Mouse (Mus musculus) telencephalon, adult 2 months (tissue): Measurements from ENCODE around the gene Tlk2.
"Not testable (repeated sequence)": the region's sequence is repeated elsewhere in the genome, so short reads cannot be mapped to it uniquely, and the experiment has no call there.

ENCODE experiments used
- DNase-seq: peaks from one replicate; pipeline ENCODE4 v3.0.0-alpha.2; 2011; ENCODE audit warnings: low read depth, low spot score

The Tlk2 gene

GRCm38 (mm10) chr11:105178516-105178915 lies at the start of gene Tlk2:
Tlk2 (plus strand) TSS chr11:105178807.
- DNase-seq, result no peak

GRCm38 (mm10) chr11:105135692-105136091 lies 42.9 kb upstream of the Tlk2 start:
- no peak for DNase-seq

GRCm38 (mm10) chr11:105137255-105137654 lies 41.4 kb upstream of the Tlk2 start:
- DNase-seq, result not testable (repeated sequence)

GRCm38 (mm10) chr11:105140512-105140911 lies 38.1 kb upstream of the Tlk2 start:
- DNase-seq, result not testable (repeated sequence)

GRCm38 (mm10) chr11:105141115-105141514 lies 37.5 kb upstream of the Tlk2 start:
- DNase-seq, result no peak

GRCm38 (mm10) chr11:105143564-105143963 lies 35.0 kb upstream of the Tlk2 start:
- DNase-seq, result no peak

- DNase-seq, result no peak
Observed at GRCm38 (mm10) chr11:105144084-105144483, 34.5 kb upstream of the Tlk2 start.

- no peak for DNase-seq
Observed at GRCm38 (mm10) chr11:105144508-105145210, 33.9 kb upstream of the Tlk2 start.

GRCm38 (mm10) chr11:105145211-105145610 lies 33.4 kb upstream of the Tlk2 start:
- no peak for DNase-seq

GRCm38 (mm10) chr11:105146593-105146992 lies 32.0 kb upstream of the Tlk2 start, which contains the start of gene Gm10842:
Gm10842 (plus strand) TSS chr11:105146893.
- no peak for DNase-seq

GRCm38 (mm10) chr11:105149353-105149752 lies 29.3 kb upstream of the Tlk2 start:
- DNase-seq, result no peak

- no peak for DNase-seq
Observed at GRCm38 (mm10) chr11:105149766-105150165, 28.8 kb upstream of the Tlk2 start.

- no peak for DNase-seq
Observed at GRCm38 (mm10) chr11:105150691-105151090, 27.9 kb upstream of the Tlk2 start.

- no peak for DNase-seq
Observed at GRCm38 (mm10) chr11:105151226-105152016, 27.2 kb upstream of the Tlk2 start.

- DNase-seq, result no peak
Observed at GRCm38 (mm10) chr11:105152017-105152300, 26.6 kb upstream of the Tlk2 start.

- DNase-seq, result no peak
Observed at GRCm38 (mm10) chr11:105152357-105152899, 26.2 kb upstream of the Tlk2 start.

- no peak for DNase-seq
Observed at GRCm38 (mm10) chr11:105153068-105153833, 25.4 kb upstream of the Tlk2 start.

- DNase-seq, result no peak
Observed at GRCm38 (mm10) chr11:105155915-105156314, 22.7 kb upstream of the Tlk2 start.

GRCm38 (mm10) chr11:105156748-105157267 lies 21.8 kb upstream of the Tlk2 start:
- DNase-seq, result no peak

- no peak for DNase-seq
Observed at GRCm38 (mm10) chr11:105158047-105158446, 20.6 kb upstream of the Tlk2 start.

GRCm38 (mm10) chr11:105159673-105160360 lies 18.8 kb upstream of the Tlk2 start:
- DNase-seq, result no peak
